Mouse (Mus musculus): ENCODE results near the gene Sox5.

- TF ChIP-seq CTCF (conservative IDR thresholded peaks at IDR 0.05 in 1 of 2, IDR thresholded peaks at IDR 0.05 in 1 of 2; ENCODE audit: low read depth in 2 of 2, low read length in 2 of 2): no peak
- no peak for TF ChIP-seq ETS1 (conservative IDR thresholded peaks at IDR 0.05; ENCODE audit: low read depth, low read length)
- TF ChIP-seq EP300 (IDR thresholded peaks at IDR 0.05; ENCODE audit: low read length): no peak
- no peak for TF ChIP-seq CHD2 (IDR thresholded peaks at IDR 0.05; ENCODE audit: low read length)
- TF ChIP-seq ZMIZ1 (IDR thresholded peaks at IDR 0.05; ENCODE audit: low read depth, low read length): no peak
- TF ChIP-seq CHD1 (IDR thresholded peaks at IDR 0.05; ENCODE audit: low read depth, low read length): no peak
- no peak for TF ChIP-seq MAFK (IDR thresholded peaks at IDR 0.05; ENCODE audit: insufficient replicate concordance, low read length)
Measured at GRCm38 (mm10) chr6:144048201-144048924, 733.4 kb downstream of the Sox5 start.

Data from CH12.LX (cell line).